Mouse (Mus musculus) left cerebral cortex, postnatal 36 days (tissue): Measurements from ENCODE around the gene Tmem210. TPM values are rescaled to one million over a fixed set of nuclear protein-coding genes. Genes with fewer than 3 reads are reported as not detected.
A peak's percentile ranks its signal among the peaks of the same experiment; 100 is the strongest.

Source experiments
- DNase-seq, 2 experiments: peaks; one replicate each; pipeline ENCODE4 v3.0.0; 2021 to 2022; ENCODE audit warnings: low spot score in 2 of 2, mixed read lengths in 1 of 2
- intact Hi-C: fragments of 180-260 bp; cut with DNase I; formaldehyde crosslinking; loops from one replicate; pipeline ENCODE4 v1.15.1; 2025
- total RNA-seq, 2 experiments: library from RNA; stranded (reverse); gene quantifications; 2 replicates each; pipeline ENCODE4 v1.2.3; 2021

Gene Tmem210
- total RNA-seq, 2 experiments from 2014 or later, result not detected

- intact Hi-C loops, result no loop called here
- DNase-seq, result no peak
These were observed 38.1 kb downstream of the Tmem210 start for GRCm38 (mm10) chr2:25326036-25326435.

- no peak for DNase-seq
- intact Hi-C loops, result no loop called here
These were observed 40.5 kb downstream of the Tmem210 start for GRCm38 (mm10) chr2:25328440-25328839.

- intact Hi-C loops, result loop anchor here (5.0 kb wide), 1 partner anchor 59 kb away; the partner anchor contains the start of genes Anapc2 and Ssna1
- no peak for DNase-seq
These were observed 43.5 kb downstream of the Tmem210 start for GRCm38 (mm10) chr2:25331470-25331869.

GRCm38 (mm10) chr2:25332286-25333160 is 44.6 kb downstream of the Tmem210 start, which contains the start of gene Man1b1:
Gene Man1b1 (plus strand): TSS chr2:25332338.
- intact Hi-C loops, result loop anchor here (5.0 kb wide), 1 partner anchor 60 kb away; the partner anchor contains the start of genes Anapc2 and Ssna1
- DNase-seq, result peak; percentile 100

GRCm38 (mm10) chr2:25333569-25333968 is 45.6 kb downstream of the Tmem210 start:
- intact Hi-C loops, result loop anchor here (5.0 kb wide), 1 partner anchor 61 kb away; the partner anchor contains the start of genes Anapc2 and Ssna1
- no peak for DNase-seq

- intact Hi-C loops, result no loop called here
- no peak for DNase-seq
These were observed 50.4 kb downstream of the Tmem210 start for GRCm38 (mm10) chr2:25338303-25338702.

Other genes starting within 250 kb of the Tmem210 start
- 100 to 1,000 TPM; 458 to 503 TPM for gene Nsmf, start 233.8 kb upstream of the Tmem210 start, total RNA-seq
- gene Entpd8, start 207.8 kb upstream of the Tmem210 start, total RNA-seq, result not detected
- not detected for gene Noxa1, start 193.0 kb upstream of the Tmem210 start, total RNA-seq
- gene Nrarp, start 107.4 kb upstream of the Tmem210 start, total RNA-seq, result 10 to 100 TPM; 19.7 to 30.7 TPM
- 1 to 10 TPM; 1.6 to 2.3 TPM for gene Tor4a, start 91.3 kb upstream of the Tmem210 start, total RNA-seq
- 10 to 100 TPM; 55.4 to 58.5 TPM for gene Nelfb, start 76.7 kb upstream of the Tmem210 start, total RNA-seq
- gene Stpg3, start 73.5 kb upstream of the Tmem210 start, total RNA-seq, result under 1 TPM in 1 of 2 experiments, not detected in 1; 0.29 TPM
- not detected for gene Fam166a, start 69.4 kb upstream of the Tmem210 start, total RNA-seq
- 100 to 1,000 TPM; 334 to 390 TPM for gene Tubb4b, start 63.4 kb upstream of the Tmem210 start, total RNA-seq
- gene Slc34a3, start 53.8 kb upstream of the Tmem210 start, total RNA-seq, result not detected
- not detected for gene Rnf224, start 51.4 kb upstream of the Tmem210 start, total RNA-seq
- 100 to 1,000 TPM; 244 to 282 TPM for gene Rnf208, start 45.9 kb upstream of the Tmem210 start, total RNA-seq
- gene Cysrt1, start 45.7 kb upstream of the Tmem210 start, total RNA-seq, result not detected
- 1 to 10 TPM; 1.9 to 3.2 TPM for gene AL732309.1, start 41.3 kb upstream of the Tmem210 start, total RNA-seq
- gene Tmem203, start 32.7 kb upstream of the Tmem210 start, total RNA-seq, result 10 to 100 TPM; 32.8 to 44.3 TPM
- 10 to 100 TPM; 18.5 to 24.7 TPM for gene Tprn, start 25.5 kb upstream of the Tmem210 start, total RNA-seq
- gene Ssna1, start 15.7 kb upstream of the Tmem210 start, total RNA-seq, result 10 to 100 TPM; 60.1 to 68.3 TPM
- gene Anapc2, start 15.7 kb upstream of the Tmem210 start, total RNA-seq, result 10 to 100 TPM; 78.9 to 82.8 TPM
- not detected for gene Lrrc26, start 1.8 kb downstream of the Tmem210 start, total RNA-seq
- 100 to 1,000 TPM; 451 to 471 TPM for gene Grin1, start 31.0 kb downstream of the Tmem210 start, total RNA-seq
- gene Man1b1, start 44.2 kb downstream of the Tmem210 start, total RNA-seq, result 10 to 100 TPM; 57.0 to 63.7 TPM
- gene Dpp7, start 68.2 kb downstream of the Tmem210 start, total RNA-seq, result 10 to 100 TPM; 27.1 to 34.1 TPM
- gene Uap1l1, start 77.5 kb downstream of the Tmem210 start, total RNA-seq, result 10 to 100 TPM; 17.0 to 20.8 TPM
- gene Sapcd2, start 84.2 kb downstream of the Tmem210 start, total RNA-seq, result 1 to 10 TPM; 2.7 to 4.1 TPM
- gene Entpd2, start 107.7 kb downstream of the Tmem210 start, total RNA-seq, result 10 to 100 TPM; 12.0 to 13.9 TPM
- gene Npdc1, start 111.2 kb downstream of the Tmem210 start, total RNA-seq, result 100 to 1,000 TPM; 325 to 339 TPM
- gene Fut7, start 135.1 kb downstream of the Tmem210 start, total RNA-seq, result under 1 TPM in 1 of 2 experiments, not detected in 1; 0.20 TPM
- 100 to 1,000 TPM; 169 to 174 TPM for gene Abca2, start 140.6 kb downstream of the Tmem210 start, total RNA-seq
- under 1 TPM in 1 of 2 experiments, not detected in 1; 0.69 TPM for gene Clic3, start 168.7 kb downstream of the Tmem210 start, total RNA-seq
- 10 to 100 TPM; 72.8 to 75.8 TPM for gene Paxx, start 172.9 kb downstream of the Tmem210 start, total RNA-seq
- 1,000 to 10,000 TPM; 1,442 to 2,237 TPM for gene Ptgds, start 181.9 kb downstream of the Tmem210 start, total RNA-seq
- gene Lcn12, start 205.8 kb downstream of the Tmem210 start, total RNA-seq, result not detected
- 100 to 1,000 TPM; 107 to 127 TPM for gene Fbxw5, start 212.6 kb downstream of the Tmem210 start, total RNA-seq
- gene C8g, start 213.6 kb downstream of the Tmem210 start, total RNA-seq, result 1 to 10 TPM; 1.0 to 1.6 TPM